Mouse (Mus musculus): ENCODE measurements at regions not wholly inside any gene's neighbourhood (a gene's known extent, or its start where the extent isn't known, plus 50 kb on each side); places are given as distances from the start of the nearest gene placed in this dataset.
"Not testable (repeated sequence)": the region's sequence is repeated elsewhere in the genome, so short reads cannot be mapped to it uniquely, and the experiment has no call there.

- Histone ChIP-seq H3K4me3 (ENCODE audit: low read length) (no peak overlapping the region), H3K9ac (replicated peaks; ENCODE audit: low read length) (no peak overlapping the region), H3K4me1 (ENCODE audit: insufficient read depth, low read length) (no peaks in the 10 kb centered on the region), H3K4me2 (ENCODE audit: low read depth, low read length) (no peak overlapping the region), H3K9me3 (ENCODE audit: low read length) (peaks cover 3% of the 10 kb centered on the region; the same call in 1 of the 2 replicates), H3K36me3 (ENCODE audit: insufficient read depth, low read length) (no peaks in the 10 kb centered on the region), H3K27ac (no peak overlapping the region), H3K27me3 (ENCODE audit: insufficient read depth, low read length) (no peaks in the 10 kb centered on the region)
- ATAC-seq, result no peak
- no peak for DNase-seq (ENCODE audit: low spot score)
- TF ChIP-seq CTCF (IDR thresholded peaks at IDR 0.05; ENCODE audit: low read depth), result no peak
- 83% methylated on average over 6 of the region's 6 CpGs for WGBS
These were observed 181.6 kb upstream of the Phyhipl start for GRCm38 (mm10) chr10:70837326-70837725.

GRCm38 (mm10) chr10:70832616-70833015 is 176.9 kb upstream of the Phyhipl start:
- no peaks in the 10 kb centered on the region for H3K4me1 ChIP-seq (ENCODE audit: insufficient read depth, low read length)
- DNase-seq (ENCODE audit: low spot score) (no peak), ATAC-seq (no peak)
- no peak overlapping the region for H3K4me3 ChIP-seq (ENCODE audit: low read length)
- H3K9ac ChIP-seq (replicated peaks; ENCODE audit: low read length), result no peak overlapping the region
- H3K27me3 ChIP-seq (ENCODE audit: insufficient read depth, low read length), result no peaks in the 10 kb centered on the region
- WGBS, result 39% methylated on average over 4 of the region's 4 CpGs
- TF ChIP-seq CTCF (IDR thresholded peaks at IDR 0.05; ENCODE audit: low read depth), result no peak
- H3K9me3 ChIP-seq (ENCODE audit: low read length), result peaks cover 3% of the 10 kb centered on the region; the same call in 1 of the 2 replicates
- no peak overlapping the region for H3K4me2 ChIP-seq (ENCODE audit: low read depth, low read length)
- H3K27ac ChIP-seq, result no peak overlapping the region
- H3K36me3 ChIP-seq (ENCODE audit: insufficient read depth, low read length), result no peaks in the 10 kb centered on the region

GRCm38 (mm10) chr10:70828217-70828616 is 172.5 kb upstream of the Phyhipl start:
- Histone ChIP-seq H3K4me2 (ENCODE audit: low read depth, low read length) (no peak overlapping the region), H3K9ac (replicated peaks; ENCODE audit: low read length) (no peak overlapping the region), H3K27ac (no peak overlapping the region), H3K4me1 (ENCODE audit: insufficient read depth, low read length) (no peaks in the 10 kb centered on the region; the same call in 1 of the 2 replicates), H3K36me3 (ENCODE audit: insufficient read depth, low read length) (no peaks in the 10 kb centered on the region), H3K9me3 (ENCODE audit: low read length) (no peaks in the 10 kb centered on the region), H3K27me3 (ENCODE audit: insufficient read depth, low read length) (no peaks in the 10 kb centered on the region), H3K4me3 (ENCODE audit: low read length) (no peak overlapping the region)
- no peak for TF ChIP-seq CTCF (IDR thresholded peaks at IDR 0.05; ENCODE audit: low read depth)
- ATAC-seq, result peak; percentile 89
- DNase-seq (ENCODE audit: low spot score), result peak; percentile 52
- 9% methylated on average over 4 of the region's 4 CpGs for WGBS

GRCm38 (mm10) chr10:70827522-70827921 is 171.8 kb upstream of the Phyhipl start:
- H3K27ac ChIP-seq; H3K4me3 ChIP-seq (ENCODE audit: low read length); ATAC-seq; DNase-seq (ENCODE audit: low spot score); H3K9me3 ChIP-seq (ENCODE audit: low read length); H3K36me3 ChIP-seq (ENCODE audit: insufficient read depth, low read length); H3K9ac ChIP-seq (replicated peaks; ENCODE audit: low read length); H3K4me1 ChIP-seq (ENCODE audit: insufficient read depth, low read length); H3K27me3 ChIP-seq (ENCODE audit: insufficient read depth, low read length); H3K4me2 ChIP-seq (ENCODE audit: low read depth, low read length): not testable (repeated sequence)
- 96% methylated on average over 2 of the region's 2 CpGs for WGBS

- no peak overlapping the region for H3K4me2 ChIP-seq (ENCODE audit: low read depth, low read length)
- H3K9ac ChIP-seq (replicated peaks; ENCODE audit: low read length), result no peak overlapping the region
- no peak overlapping the region for H3K27ac ChIP-seq
- no peaks in the 10 kb centered on the region for H3K9me3 ChIP-seq (ENCODE audit: low read length)
- no peak overlapping the region for H3K4me3 ChIP-seq (ENCODE audit: low read length)
- WGBS, result 33% methylated on average over 7 of the region's 7 CpGs
- H3K36me3 ChIP-seq (ENCODE audit: insufficient read depth, low read length), result no peaks in the 10 kb centered on the region
- TF ChIP-seq CTCF (IDR thresholded peaks at IDR 0.05; ENCODE audit: low read depth), result no peak
- no peaks in the 10 kb centered on the region for H3K27me3 ChIP-seq (ENCODE audit: insufficient read depth, low read length)
- no peaks in the 10 kb centered on the region; the same call in 1 of the 2 replicates for H3K4me1 ChIP-seq (ENCODE audit: insufficient read depth, low read length)
- ATAC-seq, result peak; percentile 61; the same call in 1 of the 2 replicates
- peak; percentile 52 for DNase-seq (ENCODE audit: low spot score)
These were observed 170.9 kb upstream of the Phyhipl start for GRCm38 (mm10) chr10:70826706-70827105.

GRCm38 (mm10) chr10:70825451-70825850 is 169.7 kb upstream of the Phyhipl start:
- TF ChIP-seq CTCF (IDR thresholded peaks at IDR 0.05; ENCODE audit: low read depth), result no peak

GRCm38 (mm10) chr10:70824461-70824860 is 168.7 kb upstream of the Phyhipl start:
- DNase-seq (ENCODE audit: low spot score) (no peak), ATAC-seq (no peak)
- no peak overlapping the region for H3K9ac ChIP-seq (replicated peaks; ENCODE audit: low read length)
- no peaks in the 10 kb centered on the region for H3K27me3 ChIP-seq (ENCODE audit: insufficient read depth, low read length)
- no peaks in the 10 kb centered on the region for H3K36me3 ChIP-seq (ENCODE audit: insufficient read depth, low read length)
- no peaks in the 10 kb centered on the region; the same call in 1 of the 2 replicates for H3K4me1 ChIP-seq (ENCODE audit: insufficient read depth, low read length)
- 75% methylated on average over 5 of the region's 5 CpGs for WGBS
- H3K9me3 ChIP-seq (ENCODE audit: low read length), result no peaks in the 10 kb centered on the region
- H3K4me3 ChIP-seq (ENCODE audit: low read length), result no peak overlapping the region
- no peak for TF ChIP-seq CTCF (IDR thresholded peaks at IDR 0.05; ENCODE audit: low read depth)
- H3K27ac ChIP-seq, result no peak overlapping the region
- H3K4me2 ChIP-seq (ENCODE audit: low read depth, low read length), result no peak overlapping the region

More at GRCm38 (mm10) chr10:70825451-70825850, 169.7 kb upstream of the Phyhipl start:
- no peaks in the 10 kb centered on the region; the same call in 1 of the 2 replicates for H3K4me1 ChIP-seq (ENCODE audit: insufficient read depth, low read length)
- no peak overlapping the region for H3K27ac ChIP-seq
- H3K4me3 ChIP-seq (ENCODE audit: low read length), result no peak overlapping the region
- ATAC-seq, result no peak
- no peaks in the 10 kb centered on the region for H3K9me3 ChIP-seq (ENCODE audit: low read length)
- H3K27me3 ChIP-seq (ENCODE audit: insufficient read depth, low read length), result no peaks in the 10 kb centered on the region
- no peak overlapping the region for H3K4me2 ChIP-seq (ENCODE audit: low read depth, low read length)
- H3K9ac ChIP-seq (replicated peaks; ENCODE audit: low read length), result no peak overlapping the region
- no peak for DNase-seq (ENCODE audit: low spot score)
- H3K36me3 ChIP-seq (ENCODE audit: insufficient read depth, low read length), result no peaks in the 10 kb centered on the region
- 57% methylated on average over 4 of the region's 4 CpGs for WGBS

Measured in hindbrain, postnatal 0 days (tissue).